Comparison of ENCODE assay signal across 8 mouse cellular contexts in genomic region chr9:121286325-121286901, GRCm38 (mm10). TPM values are rescaled to one million over a fixed set of nuclear protein-coding genes. Genes with fewer than 3 reads are reported as not detected.
A peak's percentile ranks its signal among the peaks of the same experiment; 100 is the strongest.
DNase-seq lines count a peak whose midpoint lies in the region; ATAC-seq lines count a peak whose summit lies in the region.

No protein-coding gene starts in this region.

- H3K4me3 ChIP-seq in heart, embryonic 14.5 days (ENCODE audit: control insufficient read depth in 1 of 2, insufficient read depth in 1 of 2, low read depth in 1 of 2, low read length in 2 of 2), result peak overlapping the region; percentile 48 to 67; a peak in 3 of 4 replicates
- H3K4me3 ChIP-seq in hindbrain, embryonic 14.5 days (replicated peaks; ENCODE audit: low read length), result peak overlapping the region; percentile 36
- H3K4me3 ChIP-seq in midbrain, embryonic 10.5 days, result peak overlapping the region; percentile 56

- 74% methylated on average over 3 of the region's 3 CpGs for WGBS in heart, embryonic 14.5 days
- 75% methylated on average over 3 of the region's 3 CpGs for WGBS in hindbrain, embryonic 14.5 days
- 73% methylated on average over 3 of the region's 3 CpGs for WGBS in midbrain, embryonic 10.5 days

- no peaks in the 10 kb centered on the region for H3K27me3 ChIP-seq in heart, embryonic 14.5 days (ENCODE audit: control insufficient read depth, insufficient read depth, low read length)
- no peaks in the 10 kb centered on the region for H3K27me3 ChIP-seq in hindbrain, embryonic 14.5 days (ENCODE audit: control insufficient read depth, insufficient read depth, low read length)
- H3K27me3 ChIP-seq in midbrain, embryonic 10.5 days (ENCODE audit: low read depth, poor library complexity, severe bottlenecking), result no peaks in the 10 kb centered on the region

- peaks cover 0 to 4% of the 10 kb centered on the region in 2 experiments; a peak in 1 of 4 replicates for H3K4me1 ChIP-seq in heart, embryonic 14.5 days (ENCODE audit: control insufficient read depth in 2 of 2, insufficient read depth in 2 of 2, low read length in 2 of 2)
- H3K4me1 ChIP-seq in hindbrain, embryonic 14.5 days (replicated peaks; ENCODE audit: control insufficient read depth, insufficient read depth, low read length), result no peaks in the 10 kb centered on the region; the same call in 1 of the 2 replicates
- H3K4me1 ChIP-seq in midbrain, embryonic 10.5 days, result peaks cover 11% of the 10 kb centered on the region

- H3K9me3 ChIP-seq in heart, embryonic 14.5 days (ENCODE audit: control insufficient read depth, low read length), result peaks cover 12% of the 10 kb centered on the region
- H3K9me3 ChIP-seq in hindbrain, embryonic 14.5 days (ENCODE audit: control insufficient read depth, low read length), result peaks cover 10% of the 10 kb centered on the region; the same call in 1 of the 2 replicates
- H3K9me3 ChIP-seq in midbrain, embryonic 10.5 days (replicated peaks), result peaks cover 24% of the 10 kb centered on the region

- H3K9ac ChIP-seq in heart, embryonic 14.5 days (ENCODE audit: low read length), result peak overlapping the region; percentile 72
- peak overlapping the region; percentile 41 for H3K9ac ChIP-seq in hindbrain, embryonic 14.5 days

- H3K36me3 ChIP-seq in heart, embryonic 14.5 days (ENCODE audit: control insufficient read depth, insufficient read depth, low read length), result no peaks in the 10 kb centered on the region
- H3K36me3 ChIP-seq in hindbrain, embryonic 14.5 days (replicated peaks; ENCODE audit: control insufficient read depth, insufficient read depth), result no peaks in the 10 kb centered on the region
- H3K36me3 ChIP-seq in midbrain, embryonic 10.5 days, result peaks cover 14% of the 10 kb centered on the region

- ATAC-seq in heart, embryonic 14.5 days (ENCODE audit: insufficient number of reproducible peaks, insufficient read depth, low FRiP score, low read depth), result no peak
- ATAC-seq in hindbrain, embryonic 14.5 days (ENCODE audit: low FRiP score), result no peak

- peak overlapping the region; percentile 75 for H3K4me2 ChIP-seq in heart, embryonic 14.5 days (ENCODE audit: low read length)
- H3K4me2 ChIP-seq in hindbrain, embryonic 14.5 days (replicated peaks), result peak overlapping the region; percentile 59

- H3K27ac ChIP-seq in heart, embryonic 14.5 days (replicated peaks in 1 of 2; ENCODE audit: control insufficient read depth in 1 of 2, insufficient read depth in 1 of 2, low read depth in 2 of 2, low read length in 2 of 2), result peak overlapping the region in 1 of 2 experiments; percentile 20; a peak in 1 of 4 replicates
- no peak overlapping the region for H3K27ac ChIP-seq in hindbrain, embryonic 14.5 days
- peak overlapping the region; percentile 84 for H3K27ac ChIP-seq in midbrain, embryonic 10.5 days (replicated peaks)

- DNase-seq in heart, adult 11 months, result no peak
- peak; percentile 68 for DNase-seq in c-Kit-positive CD71-positive TER-119-negative erythroid progenitor cells, embryonic 14.5 days (ENCODE audit: low read depth)
- DNase-seq in hindbrain, embryonic 14.5 days (ENCODE audit: low spot score), result no peak
- no peak for DNase-seq in midbrain, embryonic 10.5 days (ENCODE audit: low spot score)
- no peak for DNase-seq in thymus, postnatal 14 days
- DNase-seq in right cerebral cortex, adult 2 months (ENCODE audit: low spot score in 2 of 2), result no peak
- no peak for DNase-seq in layer of hippocampus, adult 18-20 months (ENCODE audit: low spot score in 2 of 2)

RNA-seq across cellular contexts. Expression of gene Ulk4, which starts 9.4 kb away (rescaled TPM):
- polyA plus RNA-seq in heart, embryonic 14.5 days (2014; fragmentation: Nextera tagmentation; extraction: Ambion mirVana), result 87.5 and 95.4 TPM in 2 replicates
- 50.0 and 65.6 TPM in 2 replicates for polyA plus RNA-seq in hindbrain, embryonic 14.5 days (2014; fragmentation: Nextera tagmentation; extraction: Ambion mirVana)
- polyA plus RNA-seq in midbrain, embryonic 10.5 days (2016; fragmentation: Nextera tagmentation; extraction: Ambion mirVana), result 147 and 155 TPM in 2 replicates
- 1 to 10 TPM; 7.7 to 8.3 TPM for total RNA-seq in layer of hippocampus, adult 18-20 months (2021)

RNA-seq across cellular contexts. Expression of gene Trak1, which starts 10.9 kb away (rescaled TPM):
- 41.3 and 42.1 TPM in 2 replicates for polyA plus RNA-seq in heart, embryonic 14.5 days (2014; fragmentation: Nextera tagmentation; extraction: Ambion mirVana)
- polyA plus RNA-seq in hindbrain, embryonic 14.5 days (2014; fragmentation: Nextera tagmentation; extraction: Ambion mirVana), result 63.0 and 65.9 TPM in 2 replicates
- 26.5 and 29.7 TPM in 2 replicates for polyA plus RNA-seq in midbrain, embryonic 10.5 days (2016; fragmentation: Nextera tagmentation; extraction: Ambion mirVana)
- 100 to 1,000 TPM; 228 to 237 TPM for total RNA-seq in layer of hippocampus, adult 18-20 months (2021)
